Mouse (Mus musculus) forebrain, embryonic 14.5 days (tissue): Measurements from ENCODE around the gene Nfyb. TPM values are rescaled to one million over a fixed set of nuclear protein-coding genes. Genes with fewer than 3 reads are reported as not detected.

Experiments
- ATAC-seq: fragments of 200-750 bp; cut with Nextera tagmentation; 2 replicates; pipeline ENCODE4 v1.8.0; 2017; ENCODE audit warnings: mild to moderate bottlenecking, moderate library complexity
- DNase-seq: peaks from one replicate; pipeline ENCODE4 v3.0.0-alpha.2; 2015; ENCODE audit warnings: low spot score
- H3K27ac ChIP-seq: fragments of 300-500 bp; sonication (generic); 2 replicates; pipeline ENCODE4 v1.5.1; 2014; ENCODE audit warnings: low read depth, mild to moderate bottlenecking, control low read depth, low read length, moderate library complexity
- H3K27me3 ChIP-seq: fragments of 300-500 bp; sonication (generic); replicated peaks from 2 replicates; pipeline ENCODE4 v1.6.1; 2014; ENCODE audit warnings: low read length, control low read depth, mixed read lengths; ENCODE audit not compliant: control insufficient read depth, insufficient read depth
- H3K36me3 ChIP-seq: fragments of 300-500 bp; sonication (generic); 2 replicates; pipeline ENCODE4 v1.6.1; 2014; ENCODE audit warnings: low read length, control low read depth; ENCODE audit not compliant: control insufficient read depth, insufficient read depth
- H3K4me1 ChIP-seq: fragments of 300-500 bp; sonication (generic); 2 replicates; pipeline ENCODE4 v1.6.1; 2014; ENCODE audit warnings: antibody characterized with exemption, low read length, control low read depth; ENCODE audit not compliant: control insufficient read depth, insufficient read depth
- H3K4me2 ChIP-seq: fragments of 300-500 bp; sonication (generic); 2 replicates; pipeline ENCODE4 v1.6.1; 2014; ENCODE audit warnings: mild to moderate bottlenecking, control low read depth, low read length
- H3K4me3 ChIP-seq: fragments of 300-500 bp; sonication (generic); 2 replicates; pipeline ENCODE4 v1.5.1; 2014; ENCODE audit warnings: low read depth, low read length, control low read depth
- H3K9ac ChIP-seq: fragments of 300-500 bp; sonication (generic); 2 replicates; pipeline ENCODE4 v1.6.1; 2014; ENCODE audit warnings: mild to moderate bottlenecking, low read length, control low read depth, moderate library complexity
- H3K9me3 ChIP-seq: fragments of 300-500 bp; sonication (generic); replicated peaks from 2 replicates; pipeline ENCODE4 v1.6.1; 2016; ENCODE audit warnings: low read length, control low read depth, mixed read lengths; ENCODE audit not compliant: control insufficient read depth
- WGBS: fragments of 180-500 bp; shearing (Covaris S2); extraction: QIAGEN DNeasy Blood & Tissue Kit; methylation state at CpG from one replicate; pipeline ENCODE4 v1.1.7; 2014; 5-methylcytosine and 5-hydroxymethylcytosine counted together
- polyA plus RNA-seq: library from polyadenylated mRNA; unstranded; fragments of >200 nt; fragmentation: Nextera tagmentation; extraction: Ambion mirVana; gene quantifications from 2 replicates; pipeline ENCODE4 v1.2.1, GENCODE M21; 2014

Nfyb gene
- polyA plus RNA-seq, 1 experiment from 2014 or later: 69.1 TPM

GRCm38 (mm10) chr10:82771595-82772170, 7.7 kb upstream of the Nfyb start:
- Histone ChIP-seq H3K4me1 (no peaks in the 10 kb centered on the region), H3K4me3 (no peak overlapping the region), H3K27me3 (no peaks in the 10 kb centered on the region), H3K27ac (no peak overlapping the region), H3K4me2 (no peak overlapping the region), H3K9ac (no peak overlapping the region), H3K36me3 (no peaks in the 10 kb centered on the region), H3K9me3 (no peaks in the 10 kb centered on the region)
- 81% methylated on average over 9 of the region's 9 CpGs for WGBS
- DNase-seq (no peak), ATAC-seq (no peak)

- Histone ChIP-seq H3K27ac (no peak overlapping the region), H3K27me3 (no peaks in the 10 kb centered on the region), H3K36me3 (no peaks in the 10 kb centered on the region), H3K9ac (no peak overlapping the region), H3K9me3 (no peaks in the 10 kb centered on the region), H3K4me2 (no peak overlapping the region), H3K4me3 (no peak overlapping the region), H3K4me1 (no peaks in the 10 kb centered on the region)
- WGBS: 88% methylated on average over 2 of the region's 2 CpGs
- DNase-seq (no peak), ATAC-seq (no peak)
Observed at GRCm38 (mm10) chr10:82770713-82771112, 6.8 kb upstream of the Nfyb start.

- DNase-seq: no peak
- WGBS: 24% methylated on average over 9 of the region's 9 CpGs
- H3K9ac ChIP-seq: no peak overlapping the region
- no peak for ATAC-seq
- H3K4me3 ChIP-seq: no peak overlapping the region
- H3K27ac ChIP-seq: no peak overlapping the region
- no peaks in the 10 kb centered on the region for H3K27me3 ChIP-seq
- H3K36me3 ChIP-seq: no peaks in the 10 kb centered on the region
- H3K9me3 ChIP-seq: no peaks in the 10 kb centered on the region
- no peaks in the 10 kb centered on the region; the same call in 1 of the 2 replicates for H3K4me1 ChIP-seq
- no peak overlapping the region for H3K4me2 ChIP-seq
Observed at GRCm38 (mm10) chr10:82768901-82769300, 5.0 kb upstream of the Nfyb start.

- ATAC-seq (peak; percentile 22), DNase-seq (peak; percentile 60)
- Histone ChIP-seq H3K4me1 (peaks cover 20% of the 10 kb centered on the region), H3K9me3 (no peaks in the 10 kb centered on the region), H3K4me2 (peak overlapping the region; percentile 73), H3K9ac (peak overlapping the region; percentile 100), H3K36me3 (peaks cover 29% of the 10 kb centered on the region), H3K4me3 (peak overlapping the region; percentile 91), H3K27me3 (no peaks in the 10 kb centered on the region), H3K27ac (peak overlapping the region; percentile 100)
- WGBS: under 1% methylated on average over 46 of the region's 48 CpGs
Observed at GRCm38 (mm10) chr10:82762756-82763681, 925 bp downstream of the Nfyb start.

- peaks cover 46% of the 10 kb centered on the region for H3K36me3 ChIP-seq
- peaks cover 27% of the 10 kb centered on the region for H3K4me1 ChIP-seq
- H3K27me3 ChIP-seq: no peaks in the 10 kb centered on the region
- H3K9me3 ChIP-seq: no peaks in the 10 kb centered on the region
- no peak overlapping the region for H3K27ac ChIP-seq
- H3K4me3 ChIP-seq: peak overlapping the region; percentile 17
- peak; percentile 66 for DNase-seq
- H3K4me2 ChIP-seq: peak overlapping the region; percentile 73
- no peak for ATAC-seq
- whole genome bisulfite sequencing: 63% methylated on average over 9 of the region's 9 CpGs
- H3K9ac ChIP-seq: peak overlapping the region; percentile 43
Observed at GRCm38 (mm10) chr10:82761037-82761811, 2.7 kb downstream of the Nfyb start.

- ATAC-seq: no peak
- no peaks in the 10 kb centered on the region for H3K27me3 ChIP-seq
- H3K4me1 ChIP-seq: peaks cover 27% of the 10 kb centered on the region
- peak overlapping the region; percentile 73 for H3K4me2 ChIP-seq
- H3K27ac ChIP-seq: no peak overlapping the region
- H3K36me3 ChIP-seq: peaks cover 60% of the 10 kb centered on the region
- H3K9ac ChIP-seq: no peak overlapping the region
- no peak for DNase-seq
- WGBS: 95% methylated on average over 5 of the region's 5 CpGs
- H3K4me3 ChIP-seq: no peak overlapping the region
- no peaks in the 10 kb centered on the region for H3K9me3 ChIP-seq
Observed at GRCm38 (mm10) chr10:82759706-82760105, 4.2 kb downstream of the Nfyb start.

- ATAC-seq (no peak), DNase-seq (no peak)
- H3K4me1 ChIP-seq: peaks cover 27% of the 10 kb centered on the region
- no peak overlapping the region for H3K4me2 ChIP-seq
- H3K9ac ChIP-seq: 0 out of 2 replicates have a peak overlapping the region, but pooled peaks have one; percentile 1
- 0 out of 2 replicates have a peak overlapping the region, but pooled peaks have one; percentile 14 for H3K27ac ChIP-seq
- no peaks in the 10 kb centered on the region for H3K9me3 ChIP-seq
- H3K4me3 ChIP-seq: no peak overlapping the region
- 97% methylated on average over 3 of the region's 3 CpGs for WGBS
- H3K36me3 ChIP-seq: peaks cover 68% of the 10 kb centered on the region
- H3K27me3 ChIP-seq: no peaks in the 10 kb centered on the region
Observed at GRCm38 (mm10) chr10:82758878-82759277, 5.1 kb downstream of the Nfyb start.

- Histone ChIP-seq H3K36me3 (peaks cover 73% of the 10 kb centered on the region), H3K27me3 (no peaks in the 10 kb centered on the region), H3K4me2 (no peak overlapping the region), H3K9ac (0 out of 2 replicates have a peak overlapping the region, but pooled peaks have one; percentile 0), H3K27ac (peak overlapping the region; percentile 30; the same call in 1 of the 2 replicates), H3K9me3 (no peaks in the 10 kb centered on the region), H3K4me3 (no peak overlapping the region), H3K4me1 (peaks cover 27% of the 10 kb centered on the region)
- 78% methylated on average over 6 of the region's 6 CpGs for WGBS
- DNase-seq (peak; percentile 50), ATAC-seq (peak; percentile 33; the same call in 1 of the 2 replicates)
Observed at GRCm38 (mm10) chr10:82758368-82758767, 5.6 kb downstream of the Nfyb start.
